Mouse (Mus musculus): ENCODE data around the gene Rnf40.
"Not testable (repeated sequence)": the region's sequence is repeated elsewhere in the genome, so short reads cannot be mapped to it uniquely, and the experiment has no call there.

The Rnf40 gene

GRCm38 (mm10) chr7:127626039-127626438, 37.5 kb downstream of the Rnf40 start:
- H3K9me3 ChIP-seq (ENCODE audit: low read length) = peaks cover 52% of the 10 kb centered on the region
- no peaks in the 10 kb centered on the region for H3K27me3 ChIP-seq (ENCODE audit: insufficient read depth, low read length)
- no peak for TF ChIP-seq CTCF (conservative IDR thresholded peaks at IDR 0.05; ENCODE audit: low read length)
- no peak for TF ChIP-seq POU5F1 (IDR thresholded peaks at IDR 0.05; ENCODE audit: borderline replicate concordance, low read length)
- TF ChIP-seq NANOG (IDR thresholded peaks at IDR 0.05; ENCODE audit: borderline replicate concordance, low read length) = no peak
- H3K36me3 ChIP-seq (ENCODE audit: insufficient read depth, low read length) = no peaks in the 10 kb centered on the region
- peak overlapping the region; percentile 17; the same call in 1 of the 2 replicates for H3K4me3 ChIP-seq (replicated peaks; ENCODE audit: low read length)
- no peaks in the 10 kb centered on the region for H3K4me1 ChIP-seq (replicated peaks; ENCODE audit: low read depth, low read length)

- TF ChIP-seq POU5F1 (IDR thresholded peaks at IDR 0.05; ENCODE audit: borderline replicate concordance, low read length) (no peak), NANOG (IDR thresholded peaks at IDR 0.05; ENCODE audit: borderline replicate concordance, low read length) (no peak), CTCF (conservative IDR thresholded peaks at IDR 0.05; ENCODE audit: low read length) (no peak)
- no peaks in the 10 kb centered on the region for H3K36me3 ChIP-seq (ENCODE audit: insufficient read depth, low read length)
- peaks cover 55% of the 10 kb centered on the region for H3K9me3 ChIP-seq (ENCODE audit: low read length)
Observed at GRCm38 (mm10) chr7:127626471-127626870, 37.9 kb downstream of the Rnf40 start.

GRCm38 (mm10) chr7:127628646-127629045, 40.1 kb downstream of the Rnf40 start:
- H3K27me3 ChIP-seq (ENCODE audit: insufficient read depth, low read length) = no peaks in the 10 kb centered on the region
- H3K4me3 ChIP-seq (replicated peaks; ENCODE audit: low read length) = no peak overlapping the region
- H3K4me1 ChIP-seq (replicated peaks; ENCODE audit: low read depth, low read length) = no peaks in the 10 kb centered on the region
- no peak for TF ChIP-seq POU5F1 (IDR thresholded peaks at IDR 0.05; ENCODE audit: borderline replicate concordance, low read length)
- no peak for TF ChIP-seq NANOG (IDR thresholded peaks at IDR 0.05; ENCODE audit: borderline replicate concordance, low read length)
- no peak for TF ChIP-seq CTCF (conservative IDR thresholded peaks at IDR 0.05; ENCODE audit: low read length)
- no peaks in the 10 kb centered on the region for H3K36me3 ChIP-seq (ENCODE audit: insufficient read depth, low read length)
- peaks cover 69% of the 10 kb centered on the region for H3K9me3 ChIP-seq (ENCODE audit: low read length)

More at GRCm38 (mm10) chr7:127626471-127626870, 37.9 kb downstream of the Rnf40 start:
- H3K4me3 ChIP-seq (replicated peaks; ENCODE audit: low read length) = peak overlapping the region; percentile 17; the same call in 1 of the 2 replicates
- H3K4me1 ChIP-seq (replicated peaks; ENCODE audit: low read depth, low read length) = no peaks in the 10 kb centered on the region
- H3K27me3 ChIP-seq (ENCODE audit: insufficient read depth, low read length) = no peaks in the 10 kb centered on the region

GRCm38 (mm10) chr7:127631416-127631815, 42.8 kb downstream of the Rnf40 start:
- Histone ChIP-seq H3K4me1 (replicated peaks; ENCODE audit: low read depth, low read length) (peaks cover 2% of the 10 kb centered on the region), H3K36me3 (ENCODE audit: insufficient read depth, low read length) (no peaks in the 10 kb centered on the region), H3K4me3 (replicated peaks; ENCODE audit: low read length) (no peak overlapping the region), H3K27me3 (ENCODE audit: insufficient read depth, low read length) (peaks cover 11% of the 10 kb centered on the region), H3K9me3 (ENCODE audit: low read length) (peaks cover 63% of the 10 kb centered on the region)
- TF ChIP-seq NANOG (IDR thresholded peaks at IDR 0.05; ENCODE audit: borderline replicate concordance, low read length) (no peak), CTCF (conservative IDR thresholded peaks at IDR 0.05; ENCODE audit: low read length) (no peak), POU5F1 (IDR thresholded peaks at IDR 0.05; ENCODE audit: borderline replicate concordance, low read length) (no peak)

- TF ChIP-seq POU5F1 (IDR thresholded peaks at IDR 0.05; ENCODE audit: borderline replicate concordance, low read length) (no peak), CTCF (conservative IDR thresholded peaks at IDR 0.05; ENCODE audit: low read length) (no peak), NANOG (IDR thresholded peaks at IDR 0.05; ENCODE audit: borderline replicate concordance, low read length) (no peak)
Observed at GRCm38 (mm10) chr7:127636963-127637362, 48.4 kb downstream of the Rnf40 start.

GRCm38 (mm10) chr7:127641260-127641659, 52.7 kb downstream of the Rnf40 start:
- no peaks in the 10 kb centered on the region for H3K36me3 ChIP-seq (ENCODE audit: insufficient read depth, low read length)
- H3K27me3 ChIP-seq (ENCODE audit: insufficient read depth, low read length) = peaks cover 12% of the 10 kb centered on the region
- H3K4me1 ChIP-seq (replicated peaks; ENCODE audit: low read depth, low read length) = peaks cover 30% of the 10 kb centered on the region
- no peaks in the 10 kb centered on the region for H3K9me3 ChIP-seq (ENCODE audit: low read length)
- no peak for TF ChIP-seq POU5F1 (IDR thresholded peaks at IDR 0.05; ENCODE audit: borderline replicate concordance, low read length)
- TF ChIP-seq NANOG (IDR thresholded peaks at IDR 0.05; ENCODE audit: borderline replicate concordance, low read length) = no peak
- TF ChIP-seq CTCF (conservative IDR thresholded peaks at IDR 0.05; ENCODE audit: low read length) = no peak
- no peak overlapping the region for H3K4me3 ChIP-seq (replicated peaks; ENCODE audit: low read length)

More at GRCm38 (mm10) chr7:127636963-127637362, 48.4 kb downstream of the Rnf40 start:
- Histone ChIP-seq H3K4me1 (replicated peaks; ENCODE audit: low read depth, low read length) (peaks cover 13% of the 10 kb centered on the region), H3K36me3 (ENCODE audit: insufficient read depth, low read length) (no peaks in the 10 kb centered on the region), H3K4me3 (replicated peaks; ENCODE audit: low read length) (peak overlapping the region; percentile 76), H3K27me3 (ENCODE audit: insufficient read depth, low read length) (peaks cover 21% of the 10 kb centered on the region), H3K9me3 (ENCODE audit: low read length) (peaks cover 10% of the 10 kb centered on the region)

- H3K36me3 ChIP-seq (ENCODE audit: insufficient read depth, low read length) = no peaks in the 10 kb centered on the region
- peaks cover 5% of the 10 kb centered on the region; the same call in 1 of the 2 replicates for H3K9me3 ChIP-seq (ENCODE audit: low read length)
- H3K27me3 ChIP-seq (ENCODE audit: insufficient read depth, low read length) = peaks cover 3% of the 10 kb centered on the region; the same call in 1 of the 2 replicates
- H3K4me1 ChIP-seq (replicated peaks; ENCODE audit: low read depth, low read length) = peaks cover 22% of the 10 kb centered on the region
- no peak overlapping the region for H3K4me3 ChIP-seq (replicated peaks; ENCODE audit: low read length)
- TF ChIP-seq POU5F1 (IDR thresholded peaks at IDR 0.05; ENCODE audit: borderline replicate concordance, low read length) = no peak
- no peak for TF ChIP-seq NANOG (IDR thresholded peaks at IDR 0.05; ENCODE audit: borderline replicate concordance, low read length)
- no peak for TF ChIP-seq CTCF (conservative IDR thresholded peaks at IDR 0.05; ENCODE audit: low read length)
Observed at GRCm38 (mm10) chr7:127642254-127642653, 53.7 kb downstream of the Rnf40 start.

- TF ChIP-seq CTCF (conservative IDR thresholded peaks at IDR 0.05; ENCODE audit: low read length) = no peak
- no peak for TF ChIP-seq NANOG (IDR thresholded peaks at IDR 0.05; ENCODE audit: borderline replicate concordance, low read length)
- no peak for TF ChIP-seq POU5F1 (IDR thresholded peaks at IDR 0.05; ENCODE audit: borderline replicate concordance, low read length)
- Histone ChIP-seq H3K36me3 (ENCODE audit: insufficient read depth, low read length) (no peaks in the 10 kb centered on the region), H3K9me3 (ENCODE audit: low read length) (peaks cover 9% of the 10 kb centered on the region; the same call in 1 of the 2 replicates), H3K27me3 (ENCODE audit: insufficient read depth, low read length) (0 out of 2 replicates have a peak, but pooled peaks cover 3% of the 10 kb centered on the region), H3K4me3 (replicated peaks; ENCODE audit: low read length) (no peak overlapping the region), H3K4me1 (replicated peaks; ENCODE audit: low read depth, low read length) (peaks cover 18% of the 10 kb centered on the region)
Observed at GRCm38 (mm10) chr7:127646363-127646762, 57.8 kb downstream of the Rnf40 start.

- peaks cover 27% of the 10 kb centered on the region for H3K4me1 ChIP-seq (replicated peaks; ENCODE audit: low read depth, low read length)
- not testable (repeated sequence) for H3K36me3 ChIP-seq (ENCODE audit: insufficient read depth, low read length); H3K9me3 ChIP-seq (ENCODE audit: low read length); H3K27me3 ChIP-seq (ENCODE audit: insufficient read depth, low read length); H3K4me3 ChIP-seq (replicated peaks; ENCODE audit: low read length)
Observed at GRCm38 (mm10) chr7:127647576-127647975, 59.0 kb downstream of the Rnf40 start.

All from E14TG2a.4 (cell line).